Mouse (Mus musculus) kidney, adult 8-10 months (tissue): Measurements from ENCODE around the gene Impg1.

Experiments used
- DNase-seq, 2 experiments: peaks; one replicate each; pipeline ENCODE4 v3.0.0; 2022

Gene Impg1

DNA sequence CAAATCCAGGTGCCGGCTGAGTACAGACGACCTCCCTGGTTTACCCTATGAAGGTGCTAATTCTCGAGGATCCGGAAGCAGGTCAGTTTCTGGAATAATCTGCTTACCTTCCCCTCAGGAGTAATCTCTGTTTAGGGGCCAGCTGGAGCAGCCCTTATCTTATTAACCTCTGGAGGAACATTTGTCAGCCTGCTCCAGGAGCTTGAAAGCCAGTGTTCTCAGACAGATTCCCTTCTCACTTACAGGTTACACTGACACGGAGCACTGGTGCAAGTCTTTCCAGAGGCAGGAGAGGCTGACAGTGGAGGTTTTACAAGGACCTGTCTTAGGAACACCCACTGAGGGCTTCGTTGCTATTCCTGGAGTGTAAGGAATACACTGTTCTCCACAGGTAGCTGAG, at the start of gene Impg1:
Gene Impg1, minus strand, starts transcription at position 101 of the 400 bp plus-strand sequence.
- no peak for DNase-seq

DNA sequence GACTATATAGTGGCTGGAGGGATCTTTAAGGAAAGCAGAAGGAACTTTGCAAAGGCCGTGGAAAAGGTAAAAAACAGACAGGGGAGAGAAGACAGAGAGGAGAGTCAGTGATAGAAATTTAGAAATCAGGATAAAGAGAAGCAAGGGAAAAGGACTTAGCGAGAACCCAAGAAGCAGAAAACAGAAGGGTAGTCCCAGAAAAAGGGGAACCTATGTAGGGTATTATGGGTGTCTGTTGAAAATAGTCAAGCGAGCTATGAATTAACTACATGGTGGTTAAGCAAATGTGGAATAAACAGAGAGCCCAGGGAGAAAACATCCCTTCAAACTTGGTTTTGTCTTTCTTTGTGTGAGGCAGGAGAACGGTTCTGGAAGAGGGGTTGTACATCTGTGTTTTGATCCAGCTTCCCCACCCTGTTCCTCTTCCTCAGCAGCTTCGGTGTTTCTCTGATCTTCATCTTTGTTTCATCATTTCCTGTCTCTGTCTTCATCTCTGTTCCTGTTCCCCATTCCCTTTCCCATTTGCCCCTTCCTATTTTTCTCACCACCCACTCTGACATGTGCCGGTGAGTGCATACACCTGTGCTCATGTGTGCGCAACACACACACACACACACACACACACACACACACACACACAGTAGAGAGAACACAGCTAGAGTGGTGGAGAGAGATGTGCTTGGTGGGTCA, 44.3 kb upstream of the Impg1 start:
- no peak for DNase-seq

DNA sequence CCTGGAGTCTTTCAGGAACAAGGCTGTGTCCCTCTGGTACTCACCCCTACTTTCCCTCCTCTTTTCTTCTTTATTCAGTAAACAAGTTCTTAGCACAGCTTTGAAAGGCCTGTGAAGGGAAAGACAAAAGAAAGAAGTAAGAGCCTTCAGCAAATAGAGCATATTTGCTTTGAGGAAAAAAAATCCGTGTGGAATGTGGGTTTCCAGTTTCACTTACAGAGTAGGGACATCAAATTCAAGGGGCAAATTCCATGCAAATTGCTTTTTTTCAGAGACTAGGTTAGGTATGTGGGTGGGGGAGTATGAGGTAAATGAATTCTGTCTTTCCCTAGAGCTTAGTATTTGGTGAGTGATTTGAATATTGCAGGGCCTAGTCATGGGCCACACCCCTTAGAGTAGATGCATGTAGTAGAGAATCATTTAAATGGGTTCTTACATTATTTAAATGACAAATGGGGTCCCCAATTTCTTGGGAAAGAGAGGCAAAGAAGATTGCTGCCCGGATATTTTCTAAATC, 39.3 kb upstream of the Impg1 start:
- DNase-seq, result no peak

- DNase-seq, result no peak
These were observed 26.3 kb upstream of the Impg1 start for GRCm38 (mm10) chr9:80491591-80491990.

DNA sequence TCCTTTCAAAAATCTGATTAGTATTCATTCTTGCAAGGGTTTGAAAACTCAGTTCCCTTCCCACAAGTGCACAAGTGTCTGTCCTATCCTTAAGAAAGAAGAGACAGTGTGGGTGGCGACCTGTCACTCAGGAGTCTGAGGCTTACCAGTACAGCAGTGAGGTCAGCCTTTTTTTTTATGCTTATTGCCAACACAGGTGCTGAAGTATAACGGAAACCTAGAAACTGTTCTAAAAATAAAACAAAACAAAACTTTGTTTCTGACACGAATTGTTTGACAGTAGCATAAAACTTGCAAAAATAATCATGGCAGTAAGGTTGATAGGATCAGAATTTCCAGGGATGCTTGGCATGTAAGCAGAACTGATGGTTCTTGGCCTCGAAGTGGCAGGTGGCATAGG, 4.9 kb downstream of the Impg1 start:
- no peak for DNase-seq

DNA sequence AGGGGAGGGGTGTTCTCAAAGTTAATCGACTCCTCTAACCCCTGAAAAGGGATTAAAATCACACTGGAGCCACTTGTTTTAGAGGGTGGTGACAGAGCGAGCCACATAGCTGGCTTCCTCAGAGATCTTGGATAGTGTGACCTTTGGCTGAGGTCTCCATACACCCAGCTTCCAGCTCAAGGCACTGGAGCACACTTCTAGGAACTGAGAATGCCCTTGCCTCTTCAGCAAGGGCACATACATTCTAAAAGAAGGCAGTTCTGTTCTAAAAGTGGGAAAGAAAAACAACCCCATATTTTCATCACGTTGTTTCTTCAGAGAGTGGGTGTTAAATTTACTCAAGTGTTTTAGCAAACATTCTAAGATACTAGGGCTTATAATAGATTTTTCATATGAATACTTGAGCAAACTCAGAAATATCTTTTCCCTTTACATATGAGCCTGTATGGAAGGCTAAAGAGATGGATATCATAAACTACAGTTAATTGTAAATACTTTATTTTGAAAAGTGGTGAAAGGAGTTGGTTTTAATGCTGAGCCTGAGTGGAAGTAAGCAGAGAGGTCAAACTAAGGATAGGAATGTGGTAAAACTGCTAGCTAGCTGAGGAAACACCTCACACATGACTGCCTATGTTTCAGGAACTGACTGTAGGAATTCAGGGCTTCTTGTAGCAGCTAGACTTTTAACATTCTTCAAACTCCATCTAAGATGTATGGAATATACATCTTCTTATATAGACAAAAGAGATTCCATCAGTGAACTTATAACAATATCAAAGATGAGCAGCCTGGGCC, 14.6 kb downstream of the Impg1 start:
- DNase-seq, result no peak

DNA sequence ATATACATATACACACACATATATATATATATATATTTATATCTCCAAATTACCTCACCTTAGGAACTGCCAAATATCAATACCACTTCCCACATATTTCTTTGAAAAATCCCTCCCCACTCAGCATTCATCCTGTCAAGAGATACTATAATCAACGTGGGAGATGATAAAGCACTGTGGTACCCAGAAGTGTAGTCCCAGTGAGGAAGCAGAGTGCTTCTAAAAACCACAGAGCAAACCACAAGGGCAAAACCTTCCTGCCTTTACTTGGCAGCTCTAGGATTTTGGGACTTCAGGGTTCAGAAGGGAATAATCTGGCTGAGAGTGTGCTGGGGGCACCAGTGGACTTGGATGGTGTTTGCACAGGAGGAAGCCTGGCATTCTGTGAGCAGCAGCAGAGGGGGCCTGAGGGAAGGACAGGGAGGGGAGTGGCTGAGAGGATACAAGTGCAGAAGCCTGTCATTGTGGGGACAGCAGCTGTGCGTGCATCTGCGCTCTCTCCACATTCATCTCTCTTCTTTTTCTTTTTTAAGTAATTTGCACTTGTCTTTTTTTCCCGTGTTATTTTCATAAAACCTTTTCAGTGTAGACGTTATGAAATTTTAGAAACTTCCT, 24.1 kb downstream of the Impg1 start:
- no peak for DNase-seq

- DNase-seq, result no peak
These were observed 73.9 kb downstream of the Impg1 start for GRCm38 (mm10) chr9:80391404-80391803.

- no peak for DNase-seq
These were observed 74.3 kb downstream of the Impg1 start for GRCm38 (mm10) chr9:80391002-80391401.

DNA sequence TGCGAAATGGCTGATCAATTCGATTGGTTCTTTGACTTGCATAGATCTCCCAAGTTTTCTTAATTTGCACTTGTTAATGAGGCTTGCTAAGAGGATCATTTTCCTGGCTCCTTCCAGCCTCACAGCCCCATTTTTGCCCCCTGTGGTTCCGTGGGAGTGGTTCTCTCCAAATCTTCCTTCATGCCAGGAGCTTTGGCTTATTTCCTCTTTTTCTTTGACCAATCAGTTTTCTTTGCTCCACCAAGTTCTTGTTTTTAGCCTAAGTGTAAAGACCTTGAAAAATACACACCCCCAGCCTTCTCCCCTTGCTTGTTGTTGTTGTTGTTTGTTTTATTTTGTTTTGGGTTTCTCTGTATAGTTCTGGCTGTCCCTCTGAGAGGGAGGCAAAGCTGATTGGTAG, 77.4 kb downstream of the Impg1 start:
- no peak for DNase-seq

DNA sequence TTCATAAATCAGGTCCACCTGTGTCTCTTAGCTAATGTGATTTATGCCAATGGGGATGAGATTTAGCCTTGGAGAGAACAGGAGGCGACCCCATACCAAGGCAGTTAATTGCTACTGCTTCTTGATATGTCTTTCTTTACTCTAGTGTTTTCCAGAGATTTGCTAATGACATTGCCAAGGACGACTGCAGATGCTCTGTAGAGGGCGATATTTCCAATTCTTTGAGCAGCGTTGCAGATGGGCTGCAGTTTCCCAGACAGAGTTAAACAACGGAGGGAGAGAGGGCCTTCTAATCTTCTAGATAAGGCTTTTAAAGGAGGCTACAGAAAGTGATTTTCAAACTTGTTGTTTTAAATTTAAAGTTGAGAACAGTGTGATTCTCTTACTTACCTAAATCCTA, 78.8 kb downstream of the Impg1 start:
- no peak for DNase-seq

GRCm38 (mm10) chr9:80386000-80386399, 79.3 kb downstream of the Impg1 start:
- peak in 1 of 2 experiments; percentile 28 for DNase-seq

DNA sequence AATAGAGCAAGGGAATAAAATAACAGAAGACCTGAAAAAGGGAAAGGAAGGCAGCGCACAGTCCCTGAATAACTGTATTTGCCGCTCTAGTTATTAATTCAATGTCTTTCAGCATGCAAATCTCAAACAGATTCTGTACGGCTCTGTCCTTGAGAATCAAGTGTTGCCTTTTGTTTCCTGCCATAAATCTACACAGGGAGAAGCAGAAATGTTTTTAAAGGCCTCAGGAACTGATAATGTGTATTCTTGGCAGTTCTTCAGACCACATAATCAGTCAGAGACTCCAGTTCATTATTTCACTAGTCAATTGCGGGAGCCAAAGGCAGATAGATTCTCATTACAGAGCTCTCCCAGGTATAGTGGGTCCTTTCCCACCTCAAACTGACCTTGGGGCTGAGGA, 82.6 kb downstream of the Impg1 start:
- DNase-seq, result no peak

GRCm38 (mm10) chr9:80380078-80380645, 85.1 kb downstream of the Impg1 start:
- DNase-seq, result no peak

- DNase-seq, result no peak
These were observed 91.2 kb downstream of the Impg1 start for GRCm38 (mm10) chr9:80374100-80374499.

DNA sequence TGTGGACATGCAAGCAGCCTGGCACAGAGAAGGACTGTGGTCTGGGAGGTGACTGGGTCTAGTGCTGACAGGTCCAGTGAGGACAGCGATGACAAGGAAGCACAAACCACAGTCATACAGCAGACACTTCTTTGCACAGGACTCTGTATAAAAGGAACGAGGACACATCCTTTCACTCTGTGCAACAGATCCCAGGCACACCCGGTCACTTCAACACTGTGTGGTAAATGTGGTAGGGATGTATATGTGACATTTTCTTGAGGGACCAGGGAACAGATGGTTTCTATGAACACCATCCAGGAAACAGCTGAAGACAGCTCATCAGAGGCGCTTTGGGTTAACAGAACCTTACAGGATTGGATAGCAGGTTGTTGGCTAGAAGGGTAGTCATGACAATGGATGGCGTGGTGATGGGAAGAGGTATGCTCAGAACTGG, 92.0 kb downstream of the Impg1 start:
- no peak for DNase-seq

DNA sequence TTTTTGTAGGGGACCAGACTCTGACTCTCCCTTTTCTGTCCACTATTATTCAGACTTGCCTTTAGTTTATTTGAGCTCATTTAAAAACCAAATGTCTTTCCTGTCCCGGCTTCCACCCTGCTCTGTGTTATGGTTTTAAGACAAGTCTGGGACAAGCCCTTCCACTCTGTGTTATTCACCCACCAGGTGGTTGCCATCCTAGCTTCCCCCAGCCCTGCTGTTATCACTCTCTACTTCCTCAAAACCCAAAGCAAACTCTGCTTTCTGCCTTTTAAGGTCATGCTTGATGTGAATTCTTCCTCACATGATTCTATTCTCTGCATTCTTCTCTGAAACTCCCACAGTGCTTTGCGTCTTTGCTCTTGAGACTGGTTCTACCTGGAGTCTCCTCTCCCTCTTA, 96.6 kb downstream of the Impg1 start:
- no peak for DNase-seq

GRCm38 (mm10) chr9:80367520-80368204, 97.6 kb downstream of the Impg1 start:
- no peak for DNase-seq

- no peak for DNase-seq
These were observed 105.2 kb downstream of the Impg1 start for GRCm38 (mm10) chr9:80360063-80360462.

GRCm38 (mm10) chr9:80351678-80352331, 113.5 kb downstream of the Impg1 start:
- no peak for DNase-seq

DNA sequence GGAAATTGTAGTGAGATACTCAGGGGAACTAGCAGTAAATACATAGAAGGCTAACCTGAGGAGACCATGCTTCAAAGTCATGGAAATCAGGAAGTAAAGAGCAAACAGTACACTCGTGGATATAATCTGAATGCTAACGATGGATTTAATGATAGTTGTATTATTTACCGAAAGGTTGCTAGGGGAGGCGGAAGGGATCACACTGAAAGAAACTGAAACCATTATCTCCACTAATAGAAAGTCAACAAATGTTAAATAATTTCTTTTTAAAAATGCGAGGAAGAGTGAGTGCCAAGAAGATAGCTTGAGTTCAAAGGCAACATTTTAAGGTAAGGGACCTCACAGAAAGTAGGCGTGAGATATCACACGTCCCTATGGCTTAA, 114.0 kb downstream of the Impg1 start:
- DNase-seq, result no peak

- no peak for DNase-seq
These were observed 120.8 kb downstream of the Impg1 start for GRCm38 (mm10) chr9:80344451-80345000.
